Mouse (Mus musculus): ENCODE measurements around the gene Nfya. TPM values are rescaled to one million over a fixed set of nuclear protein-coding genes. Genes with fewer than 3 reads are reported as not detected.

The Nfya gene
- total RNA-seq, 2 experiments from 2014 or later: 56.0 to 96.6 TPM

DNA sequence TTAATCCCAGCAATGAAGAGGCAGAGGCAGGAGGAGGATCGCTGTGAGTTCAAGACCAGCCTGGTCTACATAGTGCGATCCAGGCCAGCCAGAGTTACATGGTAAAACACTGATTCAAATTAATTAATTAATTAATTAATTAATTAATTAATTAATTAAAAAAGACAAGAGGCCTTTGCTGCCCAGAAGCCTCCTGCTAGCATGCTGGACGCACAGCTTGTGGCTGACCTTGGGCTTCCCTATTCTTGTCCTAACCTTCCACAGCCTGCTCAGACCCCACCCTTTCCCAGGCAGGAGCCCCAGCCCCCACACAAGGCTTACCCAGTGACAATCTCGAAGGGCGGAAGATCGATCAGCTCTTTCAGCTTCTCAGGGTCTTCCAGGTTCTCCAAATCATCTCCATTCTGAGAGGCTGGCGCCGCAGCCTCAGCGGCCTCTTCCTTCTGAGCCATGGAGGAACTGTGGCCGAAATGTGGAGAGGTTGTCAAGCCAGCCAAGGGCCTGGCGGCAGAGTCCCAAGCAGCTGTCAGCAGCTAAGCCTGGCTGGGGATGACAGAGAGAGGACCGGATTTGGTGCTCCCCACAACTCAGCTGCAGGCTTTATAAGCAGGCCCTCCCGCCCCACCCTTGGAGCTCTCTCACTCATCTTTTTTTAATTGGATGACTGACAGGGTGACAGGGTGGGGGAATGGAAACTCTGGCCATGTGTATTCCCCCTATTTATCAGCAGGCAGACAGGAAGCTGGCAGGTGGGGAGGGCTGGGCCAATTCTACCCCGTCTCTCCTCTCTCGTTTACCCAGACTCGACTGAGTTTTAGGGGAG lies 22.7 kb upstream of the Nfya start, which contains the start of gene Apobec2:
Gene Apobec2 (minus strand): TSS at position 773 of the 823 bp plus-strand sequence.
- no peak for ATAC-seq (replicated peaks; ENCODE audit: poor library complexity, severe bottlenecking)

DNA sequence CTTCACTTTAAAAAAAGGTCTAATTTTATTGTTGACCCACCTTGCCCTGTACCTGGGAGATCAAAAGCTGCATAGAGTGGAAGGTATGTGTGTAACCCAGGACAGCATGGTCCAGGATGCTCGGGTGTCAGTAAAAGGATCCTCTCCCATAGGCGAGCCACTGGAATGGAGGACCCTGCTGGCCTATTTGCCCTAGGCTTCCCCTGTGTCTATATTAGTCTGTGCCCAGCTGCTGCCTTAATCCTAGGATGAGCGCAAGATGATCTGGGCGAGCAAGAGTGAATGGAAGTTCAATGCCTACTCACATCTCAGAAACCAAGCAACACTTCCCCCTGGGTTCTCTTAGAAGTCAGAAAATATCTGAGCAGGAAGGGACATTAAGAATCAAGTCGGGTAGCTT lies 21.3 kb upstream of the Nfya start:
- no peak for ATAC-seq (replicated peaks; ENCODE audit: poor library complexity, severe bottlenecking)

DNA sequence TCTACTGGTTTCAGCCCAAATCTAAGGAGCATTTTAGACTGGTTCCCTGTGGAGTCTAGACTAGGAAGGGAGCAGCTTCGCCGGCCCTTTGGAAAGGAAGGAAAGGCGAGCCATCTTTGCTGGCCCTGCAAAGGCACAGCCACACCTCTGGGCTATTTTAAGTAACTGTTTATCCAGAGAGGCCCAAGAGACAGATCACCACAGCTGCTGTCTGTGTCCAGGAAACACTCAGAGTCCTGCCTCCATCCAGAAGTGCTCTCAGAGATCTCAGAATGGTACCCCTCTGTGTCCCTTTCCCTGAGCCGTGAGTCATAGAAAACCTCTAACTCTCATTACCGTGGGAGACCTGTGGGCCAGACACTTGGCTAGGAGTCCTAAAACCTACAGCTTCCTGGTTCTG lies 20.7 kb upstream of the Nfya start:
- no peak for ATAC-seq (replicated peaks; ENCODE audit: poor library complexity, severe bottlenecking)

DNA sequence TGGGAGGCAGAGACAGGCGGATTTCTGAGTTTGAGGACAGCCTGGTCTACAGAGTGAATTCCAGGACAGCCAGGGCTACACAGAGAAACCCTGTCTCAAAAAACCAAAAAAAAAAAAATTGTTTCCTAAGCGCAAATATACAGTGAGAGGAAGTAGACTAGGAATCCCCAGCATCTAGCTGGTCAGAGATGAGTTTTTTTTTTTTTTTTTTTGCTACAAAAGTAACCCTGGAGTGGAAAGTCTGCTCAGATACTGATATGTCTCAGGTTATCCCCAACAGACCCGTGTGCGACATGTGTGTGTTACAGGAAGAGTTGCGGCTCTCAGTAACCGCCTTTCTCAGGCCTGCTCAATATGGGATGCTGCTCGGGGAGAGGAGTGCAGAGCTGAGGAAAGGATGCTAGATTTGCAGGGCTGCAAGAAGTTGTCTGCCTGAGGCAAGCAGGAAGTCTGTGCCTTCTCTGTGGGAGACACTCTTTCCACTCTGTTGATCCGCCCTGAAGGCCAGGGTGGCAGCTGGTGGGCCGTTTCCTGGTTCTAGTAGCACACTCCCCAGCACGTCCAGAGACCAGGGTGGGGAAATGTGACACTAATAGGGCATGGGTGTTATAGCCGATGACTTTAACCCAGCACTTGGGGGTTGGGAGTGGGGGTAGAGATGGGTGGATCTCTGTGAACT lies 18.3 kb upstream of the Nfya start:
- ATAC-seq (replicated peaks; ENCODE audit: poor library complexity, severe bottlenecking): peak; percentile 56

DNA sequence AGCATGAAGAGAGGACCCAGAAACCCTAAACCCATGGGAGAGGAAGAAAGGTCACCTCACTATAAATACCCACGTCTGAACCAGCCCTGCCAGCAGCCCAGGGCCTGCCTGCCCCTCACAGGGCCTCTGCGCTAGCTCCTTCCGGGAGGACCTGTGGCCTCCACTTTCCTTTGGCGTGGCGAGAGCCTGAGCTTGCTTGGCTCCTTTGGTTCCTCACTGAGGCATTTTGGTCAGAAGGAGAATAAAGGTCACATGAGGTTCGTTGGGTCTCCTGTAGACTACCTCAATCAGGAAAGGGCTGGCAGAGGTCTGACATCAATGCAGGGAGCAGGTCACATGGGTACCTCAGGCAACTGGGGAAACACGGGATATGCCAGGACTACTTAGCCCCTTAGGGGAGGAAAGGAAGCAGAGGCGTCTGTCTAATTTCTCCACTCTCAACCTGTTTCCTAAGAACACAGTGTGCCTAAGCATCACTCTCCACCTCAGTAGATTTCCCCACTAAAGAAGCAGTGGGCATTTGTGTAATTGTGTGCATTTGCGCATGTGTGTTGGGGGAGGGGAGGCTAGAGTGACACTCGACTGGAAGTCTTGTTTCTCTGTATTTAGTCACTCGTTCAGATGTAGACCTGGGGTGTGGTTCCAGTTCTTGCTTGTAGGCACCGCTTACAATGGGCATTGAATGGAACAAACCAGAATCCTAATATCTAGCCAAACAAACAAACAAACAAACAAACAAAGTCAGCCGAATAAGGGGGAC lies 17.5 kb upstream of the Nfya start:
- peak; percentile 18 for ATAC-seq (replicated peaks; ENCODE audit: poor library complexity, severe bottlenecking)

DNA sequence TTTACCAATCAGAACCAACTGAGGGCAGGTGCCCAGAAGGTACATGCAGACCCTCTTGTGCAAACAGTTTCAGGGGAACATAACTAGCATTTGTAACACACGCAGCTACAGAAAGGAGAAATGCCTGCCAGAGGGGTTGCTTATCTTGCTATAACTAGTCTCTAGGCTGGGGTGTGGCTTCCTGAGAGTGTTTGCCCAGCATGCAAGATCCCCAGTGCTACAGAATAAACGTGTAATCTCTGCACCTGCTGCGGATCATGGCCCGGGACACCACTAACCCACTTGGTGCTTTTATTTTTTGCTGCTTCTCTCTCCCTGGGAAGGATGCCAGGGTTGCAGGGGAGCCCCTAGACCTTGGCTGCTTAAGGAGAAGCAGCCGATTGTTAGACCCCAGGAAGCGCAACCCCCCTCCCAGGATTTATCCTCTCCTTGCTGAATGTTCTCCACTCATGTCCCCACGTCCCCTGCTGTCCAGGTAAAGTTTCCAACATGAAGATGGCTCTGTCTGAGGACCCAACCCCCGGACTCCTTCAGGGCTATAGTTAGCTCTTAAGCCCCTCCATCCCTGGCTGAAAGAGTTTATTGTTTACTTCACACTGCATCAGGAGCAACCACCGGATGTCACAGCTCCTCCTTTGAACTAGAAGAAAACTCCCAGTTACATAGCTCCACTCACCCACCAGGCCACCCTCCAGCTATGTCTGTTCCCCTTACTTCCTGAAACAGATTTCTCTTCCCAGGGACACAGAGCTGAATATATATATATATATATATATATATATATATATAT lies 16.3 kb upstream of the Nfya start:
- peak; percentile 60 for ATAC-seq (replicated peaks; ENCODE audit: poor library complexity, severe bottlenecking)

DNA sequence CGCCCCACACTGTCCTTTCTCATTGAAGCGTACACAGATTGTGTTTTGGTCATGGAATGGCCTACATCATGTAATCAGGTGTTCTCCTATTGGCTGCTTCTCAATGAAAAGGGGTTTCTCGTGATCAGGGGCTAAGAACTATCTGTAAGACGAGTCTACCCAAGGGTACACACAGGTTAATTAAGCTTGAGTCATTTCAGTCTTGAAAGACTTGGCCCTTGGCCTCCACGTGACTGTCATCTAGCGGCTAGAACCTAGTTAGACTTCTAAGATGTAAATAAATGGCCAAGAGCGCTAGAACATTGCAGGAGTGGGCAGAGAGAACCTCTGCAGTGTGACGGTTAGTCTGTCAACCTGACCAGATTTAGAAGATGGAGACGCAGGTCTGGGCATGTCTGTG lies 14.5 kb upstream of the Nfya start:
- no peak for ATAC-seq (replicated peaks; ENCODE audit: poor library complexity, severe bottlenecking)

DNA sequence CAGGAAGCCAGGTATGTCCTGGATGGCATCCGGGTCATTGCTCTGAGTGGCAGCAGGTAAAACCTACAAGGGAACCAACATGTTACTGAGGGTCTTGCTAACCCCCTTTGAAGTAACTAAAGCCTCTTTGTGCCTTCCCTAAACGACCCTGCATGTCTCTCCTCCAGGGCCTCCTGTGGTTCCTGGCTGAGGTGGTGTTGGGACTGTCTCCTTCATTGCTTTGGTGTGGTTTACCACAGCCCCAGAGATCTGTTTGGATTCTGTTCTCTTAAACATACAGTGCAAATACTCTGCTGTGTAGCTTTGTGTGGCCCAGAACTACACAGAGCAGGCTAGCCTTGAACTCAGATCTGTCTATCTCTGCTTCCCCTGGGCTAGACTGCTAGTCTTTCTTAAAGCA lies 9.9 kb upstream of the Nfya start:
- no peak for ATAC-seq (replicated peaks; ENCODE audit: poor library complexity, severe bottlenecking)

DNA sequence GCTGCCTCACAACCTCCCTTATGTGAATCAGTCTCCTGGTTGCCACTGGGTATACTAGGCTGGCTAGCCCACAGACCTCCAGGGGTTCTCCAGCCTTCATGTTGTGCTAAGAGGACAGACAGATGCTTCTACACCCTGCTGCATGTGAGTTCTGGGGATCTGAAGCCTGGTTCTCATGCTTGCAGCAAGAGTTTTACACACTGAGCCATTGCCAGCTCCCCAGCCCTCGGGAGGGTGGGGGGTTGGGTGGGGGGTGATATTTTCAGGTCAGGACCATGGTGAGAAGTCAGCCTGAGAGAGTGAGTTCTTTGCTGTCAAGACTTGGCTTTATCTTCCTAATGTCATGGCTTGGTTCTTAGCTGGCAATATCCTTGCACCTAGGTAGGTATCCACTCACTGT lies 9.1 kb upstream of the Nfya start:
- peak; percentile 10 for ATAC-seq (replicated peaks; ENCODE audit: poor library complexity, severe bottlenecking)

DNA sequence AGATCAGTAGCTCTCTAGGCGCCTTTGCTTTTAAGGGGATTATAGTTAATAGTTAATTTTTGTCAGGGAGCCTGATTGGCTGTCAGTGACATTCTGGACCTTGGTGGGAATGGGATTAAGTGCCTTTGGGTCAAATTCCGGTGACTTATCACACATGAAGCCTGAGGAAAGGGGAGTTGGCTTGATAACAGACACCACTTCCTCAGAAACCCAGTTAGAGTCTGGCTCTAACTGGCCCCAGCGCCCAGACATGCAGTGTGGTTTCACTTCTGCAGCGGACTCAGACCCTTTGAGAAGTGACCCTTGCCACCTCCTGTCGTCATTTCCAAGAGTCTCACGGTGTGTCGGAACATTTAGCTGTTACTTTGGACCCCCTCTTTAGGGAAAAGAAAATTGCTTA lies 8.5 kb upstream of the Nfya start:
- ATAC-seq (replicated peaks; ENCODE audit: poor library complexity, severe bottlenecking): peak; percentile 92

DNA sequence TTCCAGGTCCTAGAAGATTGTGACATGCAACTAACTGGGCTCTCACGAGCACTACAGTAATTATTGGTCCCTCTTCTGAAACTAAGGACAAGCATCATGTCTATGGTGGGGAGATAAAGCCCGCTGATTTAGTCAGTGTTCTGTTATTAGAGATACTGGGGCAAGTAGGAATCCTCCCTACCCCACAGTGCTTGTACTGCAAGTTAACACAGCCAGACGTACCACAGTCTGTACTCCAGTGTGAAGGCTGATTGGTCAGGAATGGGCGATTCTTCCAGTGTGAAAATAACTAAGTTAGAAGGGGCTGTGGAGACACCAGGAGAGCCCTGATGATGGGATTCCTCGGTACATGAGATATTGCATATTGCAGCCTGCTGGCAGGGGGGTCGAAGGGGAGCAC lies 7.8 kb upstream of the Nfya start:
- ATAC-seq (replicated peaks; ENCODE audit: poor library complexity, severe bottlenecking): no peak

DNA sequence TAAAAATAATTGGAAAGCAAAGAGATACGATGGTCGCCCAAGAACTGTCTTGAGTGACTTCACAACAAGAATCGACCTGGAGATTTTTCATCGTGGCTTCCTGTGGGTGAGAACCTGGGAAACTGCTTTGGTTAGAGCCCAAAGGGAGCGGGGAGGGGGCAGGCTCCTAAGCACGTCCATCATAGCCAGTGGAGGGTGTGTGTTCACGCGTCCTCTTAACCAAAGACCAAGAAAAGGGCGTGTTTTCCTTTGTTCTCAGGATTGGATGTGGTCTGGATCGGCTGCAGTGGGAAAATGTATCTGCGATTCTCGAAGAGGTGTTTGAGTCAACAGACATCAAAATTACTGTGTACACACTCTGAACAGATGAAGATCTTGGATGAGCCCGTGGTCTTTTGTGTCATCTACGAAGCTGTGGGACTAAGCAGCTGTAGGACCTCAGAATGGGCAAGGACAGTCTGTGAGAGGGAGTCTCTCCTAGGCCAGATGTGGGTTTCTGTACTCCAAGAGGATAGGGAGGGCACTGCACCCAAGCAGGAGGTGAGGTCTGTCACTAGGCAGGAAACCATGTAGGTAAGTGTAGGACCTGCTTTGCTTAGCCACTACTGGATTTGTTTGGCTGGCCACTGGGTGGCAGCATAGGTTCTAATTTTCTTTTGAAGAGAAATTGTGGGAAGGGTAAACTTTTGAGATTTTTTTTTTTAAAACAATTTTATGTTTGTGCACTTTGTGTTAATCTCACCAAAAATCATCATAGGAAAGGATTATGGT lies 6.9 kb upstream of the Nfya start:
- ATAC-seq (replicated peaks; ENCODE audit: poor library complexity, severe bottlenecking): peak; percentile 68

DNA sequence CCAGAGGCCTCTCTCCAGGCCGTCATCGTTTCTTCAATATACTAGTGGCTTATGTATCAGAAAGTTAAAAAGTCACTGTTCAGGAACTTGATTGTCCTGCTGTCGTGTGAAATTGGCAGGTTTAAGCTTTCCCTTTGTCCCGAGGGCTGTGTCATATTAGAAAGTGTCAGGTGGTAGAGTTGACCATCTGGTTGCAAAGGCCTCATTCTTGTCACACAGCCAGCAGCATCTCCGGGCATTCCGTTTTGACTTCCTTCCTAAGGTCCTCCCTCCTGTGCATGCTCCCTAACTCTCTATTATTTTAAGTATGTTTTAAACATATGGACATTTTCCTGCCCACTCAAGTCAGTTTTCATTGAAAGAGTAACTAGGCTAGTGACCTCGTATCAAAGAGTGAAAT lies 6.3 kb upstream of the Nfya start:
- no peak for ATAC-seq (replicated peaks; ENCODE audit: poor library complexity, severe bottlenecking)

DNA sequence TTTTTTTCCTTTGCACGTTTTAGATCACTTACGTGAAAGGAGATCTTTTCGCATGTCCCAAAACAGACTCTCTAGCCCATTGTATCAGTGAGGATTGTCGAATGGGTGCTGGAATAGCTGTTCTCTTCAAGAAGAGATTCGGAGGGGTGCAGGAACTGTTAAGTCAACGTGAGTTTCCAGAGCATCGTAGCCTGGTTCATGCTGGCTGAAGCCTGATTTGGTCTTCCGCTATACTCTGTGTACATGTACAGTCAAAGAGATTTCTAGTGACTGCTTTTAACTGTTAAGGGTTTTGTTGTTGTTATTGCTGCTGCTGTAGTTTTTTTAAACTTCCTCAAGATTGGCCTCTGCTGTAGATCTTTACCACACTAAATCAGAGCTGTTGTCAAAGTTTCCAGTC lies 1.5 kb upstream of the Nfya start:
- no peak for ATAC-seq (replicated peaks; ENCODE audit: poor library complexity, severe bottlenecking)

DNA sequence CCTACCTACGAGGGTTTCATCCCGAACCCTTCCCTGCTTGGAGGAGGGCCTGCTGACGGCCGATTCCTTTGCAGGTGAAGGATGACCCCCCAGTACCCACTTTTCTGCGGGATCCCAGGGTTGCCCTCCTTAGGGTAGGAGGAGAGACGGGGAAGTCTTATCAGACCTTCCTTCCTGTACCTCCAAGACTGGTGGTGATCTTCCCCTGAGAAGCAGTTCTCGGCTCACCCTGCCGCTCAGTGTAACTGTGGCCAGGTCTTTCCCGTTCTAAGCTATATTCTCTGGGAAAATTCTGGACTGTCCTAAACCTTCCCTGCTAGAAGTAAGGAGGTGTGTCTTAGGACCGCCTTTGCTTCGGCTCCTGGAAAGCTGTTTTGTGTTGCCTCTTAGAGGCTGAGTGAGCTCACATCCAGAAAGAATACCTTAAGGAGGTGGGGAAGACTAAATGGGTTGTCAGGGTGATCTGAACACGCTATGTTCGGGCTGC lies 636 bp upstream of the Nfya start:
- peak; percentile 8 for ATAC-seq (replicated peaks; ENCODE audit: poor library complexity, severe bottlenecking)

DNA sequence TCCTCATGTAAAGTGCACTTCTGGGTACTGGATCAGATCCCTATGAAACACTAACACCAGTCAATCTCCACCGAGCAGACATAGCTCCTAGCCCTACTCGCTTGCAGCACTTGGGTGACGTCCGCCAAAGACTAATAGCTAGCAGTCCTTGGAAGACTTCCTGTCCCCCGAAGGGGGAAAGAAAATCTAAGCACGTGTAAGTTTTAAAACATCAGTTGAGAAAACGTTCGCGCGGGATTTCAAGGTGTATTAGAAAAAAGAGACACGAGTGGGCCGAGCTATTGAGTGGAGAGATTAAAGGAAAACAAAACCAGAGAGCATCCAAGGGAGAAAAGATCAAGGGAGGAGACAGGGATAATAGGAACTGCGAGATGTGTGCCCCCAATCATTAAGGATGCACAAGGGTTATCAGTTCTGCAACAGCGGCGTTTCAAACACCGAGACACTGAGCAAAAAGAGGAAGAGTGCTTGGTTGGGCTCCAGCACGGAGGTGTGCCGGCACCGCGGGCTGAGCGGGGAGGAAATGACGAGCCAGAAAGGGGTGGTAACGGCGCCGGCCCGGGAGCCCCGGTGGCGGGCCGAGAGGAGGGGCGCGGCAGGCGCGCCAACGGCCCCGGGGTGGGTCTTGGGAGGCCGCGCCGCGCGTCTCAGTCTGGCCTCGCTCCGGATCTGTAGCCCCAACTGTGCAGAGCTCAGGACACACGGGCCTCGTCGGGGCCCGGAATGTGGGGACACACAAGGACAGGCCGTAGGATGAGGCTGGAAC lies 997 bp downstream of the Nfya start:
- peak; percentile 52 for ATAC-seq (replicated peaks; ENCODE audit: poor library complexity, severe bottlenecking)

DNA sequence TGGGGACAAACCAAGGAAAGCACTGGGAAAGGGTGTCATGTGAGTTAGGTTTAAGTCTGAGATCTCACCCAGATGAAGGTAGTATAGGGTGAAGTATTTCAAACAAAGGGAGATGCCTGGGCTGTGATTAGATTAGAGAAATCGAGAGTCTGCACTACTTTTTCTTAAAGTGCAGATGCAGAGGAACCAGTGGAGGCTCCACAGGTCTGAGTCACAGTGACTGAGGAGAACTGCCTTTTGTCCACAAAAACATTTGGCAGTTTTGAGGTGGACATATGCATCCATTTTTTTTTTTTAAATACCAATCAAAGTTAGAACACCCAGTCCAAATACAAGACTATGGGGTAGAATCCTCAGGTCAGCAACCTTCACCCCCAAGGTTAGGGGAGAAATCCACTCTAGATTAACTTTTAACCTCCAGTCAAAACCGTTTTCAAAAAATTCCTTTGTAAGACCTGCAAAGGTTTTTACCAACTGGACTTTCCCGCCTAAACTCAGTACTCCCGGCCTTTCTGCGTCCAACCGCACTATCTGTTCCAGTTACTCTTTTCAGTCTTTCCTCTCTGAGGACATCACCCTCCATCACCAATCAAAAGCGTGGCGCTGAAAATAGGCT lies 1.7 kb downstream of the Nfya start:
- no peak for ATAC-seq (replicated peaks; ENCODE audit: poor library complexity, severe bottlenecking)

DNA sequence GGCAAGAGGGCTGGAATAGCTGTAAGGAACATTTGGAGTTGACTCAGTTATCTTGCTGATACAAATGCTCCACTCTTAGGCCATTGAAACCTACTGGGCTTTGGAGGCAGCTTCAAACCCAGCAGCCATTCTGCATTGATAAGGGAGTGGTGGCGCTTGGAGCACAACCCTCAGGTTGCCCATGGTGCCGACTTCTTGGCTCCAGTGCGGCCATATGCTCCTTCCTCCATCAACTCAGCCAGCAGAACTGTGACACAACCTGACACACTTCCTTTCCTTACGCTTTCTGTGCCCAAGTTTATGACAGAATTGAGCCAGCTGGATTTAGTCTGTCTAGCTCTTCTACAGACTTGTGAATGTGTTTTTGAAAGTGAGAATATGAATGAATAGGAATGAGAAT lies 2.6 kb downstream of the Nfya start:
- ATAC-seq (replicated peaks; ENCODE audit: poor library complexity, severe bottlenecking): no peak

Measured in granulocyte monocyte progenitor cell, adult 5-6 weeks (primary cell).